Mouse (Mus musculus): ENCODE data around the gene Rrm2.
A peak's percentile ranks its signal among the peaks of the same experiment; 100 is the strongest.

Gene Rrm2

DNA sequence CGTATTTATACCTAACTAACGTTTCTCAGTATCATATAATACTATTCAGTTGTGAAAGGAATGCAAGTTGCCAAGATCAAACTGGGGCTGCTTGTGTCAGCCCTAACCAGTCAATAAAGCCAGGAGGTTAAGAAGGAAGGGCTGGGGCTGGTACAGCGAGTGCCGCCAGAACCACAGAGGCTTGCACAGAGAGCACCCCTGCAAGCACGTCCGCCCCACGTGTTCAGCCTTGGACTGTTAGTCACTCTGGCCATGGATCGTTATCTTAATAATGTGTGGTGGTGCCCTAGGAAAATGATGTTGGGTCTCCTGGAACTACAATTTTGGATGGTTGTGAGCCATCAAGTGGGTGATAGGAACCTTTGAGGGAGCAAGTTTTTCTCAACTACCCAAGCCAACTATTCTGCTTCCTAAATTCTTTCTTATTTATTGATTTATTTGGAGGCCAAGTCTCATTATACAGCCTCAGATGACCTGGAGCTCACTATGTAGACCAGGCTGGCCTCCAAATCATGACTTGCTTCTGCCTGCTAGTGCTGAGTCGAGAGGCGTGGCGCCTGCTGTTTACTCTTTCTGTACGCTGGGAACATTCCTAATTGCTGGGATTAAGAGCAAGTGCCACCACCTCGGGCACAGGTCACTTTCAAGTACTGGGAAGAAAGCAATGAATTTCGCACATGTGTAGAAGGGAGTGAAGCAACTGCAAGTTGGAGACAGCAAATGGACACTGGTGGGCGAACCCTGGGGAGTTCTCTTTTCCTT lies 2.4 kb upstream of the Rrm2 start:
- DNase-seq (ENCODE audit: low read depth, low spot score) = no peak

- DNase-seq (ENCODE audit: low read depth, low spot score) = peak; percentile 77
Measured at GRCm38 (mm10) chr12:24706764-24707479, 1.1 kb upstream of the Rrm2 start.

DNA sequence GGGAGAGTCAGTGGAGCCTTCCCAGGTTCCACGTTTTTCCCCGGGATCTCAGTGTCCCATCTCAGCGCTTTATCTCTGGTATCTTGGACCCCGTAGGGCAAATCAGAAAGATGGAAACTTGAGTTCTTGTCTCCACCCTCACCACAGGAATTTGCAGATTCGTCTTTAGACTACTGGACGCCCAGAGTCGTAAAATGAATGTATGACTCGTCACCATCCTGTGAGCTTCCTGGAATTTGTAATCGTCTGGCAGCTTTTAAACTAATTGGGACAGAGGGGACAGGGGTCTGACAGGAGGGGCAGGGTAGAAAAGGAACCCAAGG lies 600 bp upstream of the Rrm2 start:
- peak; percentile 40 for DNase-seq (ENCODE audit: low read depth, low spot score)

DNA sequence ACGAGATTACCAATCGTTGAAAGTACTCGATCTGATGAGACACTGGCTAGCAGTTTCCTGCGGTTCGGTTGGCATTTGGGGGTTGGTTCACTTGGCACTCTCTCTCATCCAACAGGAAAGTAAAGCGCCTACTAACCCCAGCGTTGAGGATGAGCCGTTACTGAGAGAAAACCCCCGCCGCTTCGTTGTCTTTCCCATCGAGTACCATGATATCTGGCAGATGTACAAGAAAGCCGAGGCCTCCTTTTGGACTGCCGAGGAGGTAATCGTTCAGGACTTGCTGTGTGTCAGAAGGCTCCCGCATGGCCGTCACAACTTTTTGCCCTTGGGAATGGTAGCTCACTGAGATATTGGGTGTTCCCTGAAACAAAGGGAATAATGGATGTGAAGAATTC lies 780 bp downstream of the Rrm2 start:
- no peak for DNase-seq (ENCODE audit: low read depth, low spot score)

GRCm38 (mm10) chr12:24709409-24709808 lies 1.4 kb downstream of the Rrm2 start:
- DNase-seq (ENCODE audit: low read depth, low spot score) = no peak

DNA sequence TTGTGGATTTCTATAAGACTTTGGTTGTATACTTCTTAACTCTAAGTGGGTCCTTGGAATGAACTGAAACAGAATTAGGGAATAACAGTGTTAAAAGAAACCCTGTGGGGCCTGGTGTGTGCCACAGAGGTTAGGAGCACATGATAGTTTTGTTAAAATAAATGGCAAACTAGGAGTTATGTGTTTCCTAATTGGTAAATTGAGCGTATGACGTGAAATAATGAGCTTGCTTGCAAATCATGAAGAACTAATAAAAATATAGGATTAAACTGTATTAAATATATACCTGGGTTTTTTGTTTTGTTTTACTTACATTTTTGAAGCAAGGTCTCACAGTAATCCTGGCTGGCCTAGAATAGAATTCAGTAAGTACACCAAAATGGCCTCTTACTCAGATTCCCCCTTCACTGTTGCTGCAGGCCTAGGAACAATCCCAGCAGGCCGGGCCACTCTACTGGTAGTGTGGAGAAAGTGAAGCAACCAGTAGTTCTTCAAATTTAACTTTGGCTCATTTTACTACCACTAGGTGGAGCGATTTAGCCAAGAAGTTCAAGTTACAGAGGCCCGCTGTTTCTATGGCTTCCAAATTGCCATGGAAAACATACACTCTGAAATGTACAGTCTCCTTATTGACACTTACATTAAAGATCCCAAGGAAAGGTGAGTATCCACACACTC lies 1.9 kb downstream of the Rrm2 start:
- peak; percentile 93 for DNase-seq (ENCODE audit: low read depth, low spot score)

DNA sequence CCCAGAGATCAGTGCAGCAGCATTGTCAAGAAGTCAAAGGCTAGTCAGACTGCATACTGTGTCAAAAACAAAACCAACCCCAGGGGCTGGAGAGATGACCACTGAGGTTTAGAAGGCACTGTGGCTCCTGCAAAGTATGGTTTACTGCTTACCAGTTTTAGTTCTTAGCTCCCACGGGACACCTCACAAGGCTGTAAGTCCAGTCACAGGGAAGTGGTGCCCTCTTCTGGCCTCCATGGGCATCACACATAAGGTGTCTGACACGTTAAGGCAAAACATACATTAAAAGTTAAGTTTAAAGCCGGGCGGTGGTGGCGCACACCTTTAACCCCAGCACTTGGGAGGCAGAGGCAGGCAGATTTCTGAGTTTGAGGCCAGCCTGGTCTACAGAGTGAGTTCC lies 2.6 kb downstream of the Rrm2 start:
- DNase-seq (ENCODE audit: low read depth, low spot score) = peak; percentile 50

GRCm38 (mm10) chr12:24712396-24712795 lies 4.4 kb downstream of the Rrm2 start:
- no peak for DNase-seq (ENCODE audit: low read depth, low spot score)

DNA sequence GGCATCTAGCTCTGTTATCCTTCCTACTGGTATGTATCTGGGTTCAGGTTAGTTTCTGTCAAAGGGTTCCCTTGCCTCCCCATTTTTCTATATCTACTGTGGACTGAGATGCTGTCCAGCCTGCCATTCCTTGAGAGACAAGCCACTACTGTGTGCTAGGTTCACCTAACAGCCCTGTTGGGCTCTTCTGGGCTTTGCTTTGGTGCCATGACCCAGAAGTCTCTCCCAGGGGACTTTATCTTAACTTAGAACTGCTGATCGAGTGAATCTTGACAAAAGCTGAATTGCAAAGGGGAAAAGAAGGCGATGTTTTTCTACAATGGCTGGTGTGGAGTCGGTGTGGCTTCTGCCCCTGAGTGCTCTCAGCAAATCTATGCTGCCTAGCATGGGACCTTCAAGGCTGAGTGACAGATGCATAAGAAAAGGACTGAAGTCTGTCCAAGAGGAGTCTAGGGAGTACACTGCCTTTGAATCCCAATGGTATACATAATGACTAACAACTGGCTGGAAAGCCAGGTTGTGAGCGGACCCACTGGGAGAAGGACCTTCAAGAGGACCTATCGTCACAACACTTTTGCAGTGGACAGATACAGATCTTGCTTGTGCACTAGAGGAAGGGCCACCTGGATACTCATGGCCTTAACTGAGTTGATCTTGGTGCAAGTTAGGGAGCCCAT lies 6.7 kb downstream of the Rrm2 start:
- no peak for DNase-seq (ENCODE audit: low read depth, low spot score)

GRCm38 (mm10) chr12:24715268-24715896 lies 7.3 kb downstream of the Rrm2 start:
- no peak for DNase-seq (ENCODE audit: low read depth, low spot score)

- DNase-seq (ENCODE audit: low read depth, low spot score) = peak; percentile 53
Measured at GRCm38 (mm10) chr12:24716721-24717301, 8.8 kb downstream of the Rrm2 start.

DNA sequence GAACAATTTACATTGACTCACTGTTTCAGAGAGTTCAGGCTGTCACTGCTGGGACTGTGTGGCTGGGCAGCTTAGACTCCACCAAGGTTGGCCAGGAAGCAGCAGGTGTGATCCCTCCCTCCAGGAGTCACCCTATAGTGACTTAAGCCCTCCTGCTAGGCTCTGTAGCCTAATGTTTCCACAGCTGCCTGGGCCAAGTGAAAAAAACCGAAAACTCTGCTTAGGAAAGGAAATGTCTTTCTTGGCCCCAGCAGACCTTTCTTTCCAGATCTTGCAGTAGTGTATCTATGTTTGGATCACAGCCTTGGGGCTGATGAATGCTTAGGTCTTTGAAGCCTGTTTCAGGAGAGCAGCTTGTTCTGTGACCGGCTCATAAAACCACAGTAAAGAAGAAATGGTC lies 15.4 kb downstream of the Rrm2 start:
- DNase-seq (ENCODE audit: low read depth, low spot score) = no peak

- DNase-seq (ENCODE audit: low read depth, low spot score) = no peak
Measured at GRCm38 (mm10) chr12:24723859-24724258, 15.8 kb downstream of the Rrm2 start.

DNA sequence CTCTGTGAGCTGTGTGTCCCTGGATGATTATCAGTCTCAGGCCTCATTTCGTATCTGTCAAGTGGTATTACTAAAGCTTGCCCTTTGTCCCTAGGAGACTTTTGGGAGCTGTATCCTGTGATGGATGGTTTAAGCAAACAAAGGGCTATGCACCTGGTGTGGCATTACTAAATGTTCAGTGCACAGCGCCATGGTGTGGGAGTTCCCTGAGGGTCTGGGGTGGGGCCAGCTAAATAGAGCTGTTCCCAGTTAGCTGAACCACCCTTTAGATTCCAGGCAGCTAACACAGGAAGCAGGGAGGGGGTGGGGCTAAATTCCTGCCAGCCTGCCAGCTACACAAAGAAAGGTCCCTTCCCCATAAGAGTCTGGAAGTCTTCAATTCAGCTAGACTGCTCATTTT lies 16.3 kb downstream of the Rrm2 start:
- peak; percentile 86 for DNase-seq (ENCODE audit: low read depth, low spot score)

- no peak for DNase-seq (ENCODE audit: low read depth, low spot score)
Measured at GRCm38 (mm10) chr12:24734828-24735394, 26.9 kb downstream of the Rrm2 start.

DNA sequence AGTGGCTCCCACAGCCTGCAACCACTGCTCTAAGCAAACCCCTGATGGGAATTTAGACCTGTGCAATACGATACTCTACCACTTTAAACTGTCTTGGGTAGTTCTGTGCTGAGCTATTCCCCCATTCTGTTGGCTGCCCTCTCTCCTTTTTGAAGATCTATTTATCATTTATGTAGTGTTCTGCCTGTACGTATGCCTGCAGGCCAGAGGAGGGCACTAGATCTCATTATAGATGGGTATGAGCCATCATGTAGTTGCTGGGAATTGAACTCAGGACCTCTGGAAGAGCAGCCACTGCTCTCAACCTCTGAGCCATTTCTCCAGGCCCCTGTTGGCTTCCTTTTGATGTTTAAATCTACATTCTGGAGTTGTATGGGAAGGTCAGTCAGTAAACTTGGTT lies 28.9 kb downstream of the Rrm2 start:
- no peak for DNase-seq (ENCODE audit: low read depth, low spot score)

DNA sequence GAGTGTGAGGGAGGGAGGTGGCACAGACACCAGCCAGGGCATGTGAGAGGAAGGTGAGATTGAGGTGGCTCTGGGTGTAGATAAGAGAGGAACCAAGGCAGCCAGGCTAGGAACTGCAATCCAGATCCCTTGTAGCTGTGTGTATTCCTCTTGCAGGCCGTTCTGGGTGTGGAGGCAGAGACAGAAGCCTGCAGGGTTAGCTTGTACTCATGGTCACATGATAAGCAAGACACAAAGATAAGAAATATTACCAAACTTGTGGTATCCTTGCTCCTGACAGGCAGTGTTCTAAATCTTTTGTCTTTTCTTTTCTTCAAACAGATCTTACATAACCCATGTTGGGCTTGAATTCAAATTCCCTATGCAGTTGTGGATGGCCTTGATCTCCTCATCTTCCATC lies 31.9 kb downstream of the Rrm2 start:
- no peak for DNase-seq (ENCODE audit: low read depth, low spot score)

GRCm38 (mm10) chr12:24741535-24741934 lies 33.5 kb downstream of the Rrm2 start:
- DNase-seq (ENCODE audit: low read depth, low spot score) = peak; percentile 39

GRCm38 (mm10) chr12:24744309-24744708 lies 36.3 kb downstream of the Rrm2 start:
- DNase-seq (ENCODE audit: low read depth, low spot score) = no peak

DNA sequence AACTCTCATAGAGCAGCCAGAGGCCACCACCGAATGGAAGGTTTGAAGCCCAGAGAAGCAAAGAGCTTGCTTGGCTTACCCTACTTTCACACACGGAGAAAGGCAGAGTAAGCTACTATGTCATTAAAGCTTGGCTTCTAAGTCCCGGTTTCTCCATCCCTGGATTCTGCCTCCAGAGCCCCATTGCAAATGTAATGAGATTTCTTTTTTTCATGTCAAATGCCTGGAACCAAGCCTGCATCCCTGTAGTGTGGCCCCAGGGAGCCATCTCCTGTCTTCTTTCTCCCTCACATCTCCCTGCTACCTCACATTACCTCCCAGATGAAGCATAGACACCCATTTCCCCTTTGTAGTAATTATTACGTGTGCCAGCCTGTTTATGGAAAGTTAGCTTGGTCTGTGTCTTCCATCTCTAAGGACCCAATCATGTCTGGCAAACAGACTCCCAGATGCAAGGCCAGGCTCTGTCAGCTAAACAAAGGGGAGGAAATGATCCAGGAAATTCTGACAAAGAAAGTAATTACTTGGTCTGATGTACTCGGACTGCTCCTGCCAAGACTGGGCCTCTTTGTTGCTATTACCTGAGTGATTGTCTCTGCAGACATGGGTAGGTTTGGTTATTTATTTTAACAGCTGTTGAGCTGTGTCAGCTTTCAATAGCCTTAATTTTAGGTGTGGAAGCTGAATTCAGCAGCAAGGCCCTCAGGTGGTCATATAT lies 38.7 kb downstream of the Rrm2 start:
- DNase-seq (ENCODE audit: low read depth, low spot score) = no peak

Data from forelimb bud, embryonic 11.5 days (tissue).